Mouse (Mus musculus): Measurements from ENCODE around the gene Exosc10. TPM values are rescaled to one million over a fixed set of nuclear protein-coding genes. Genes with fewer than 3 reads are reported as not detected.

Gene Exosc10
- polyA plus RNA-seq, 1 experiment = 69.1 TPM

DNA sequence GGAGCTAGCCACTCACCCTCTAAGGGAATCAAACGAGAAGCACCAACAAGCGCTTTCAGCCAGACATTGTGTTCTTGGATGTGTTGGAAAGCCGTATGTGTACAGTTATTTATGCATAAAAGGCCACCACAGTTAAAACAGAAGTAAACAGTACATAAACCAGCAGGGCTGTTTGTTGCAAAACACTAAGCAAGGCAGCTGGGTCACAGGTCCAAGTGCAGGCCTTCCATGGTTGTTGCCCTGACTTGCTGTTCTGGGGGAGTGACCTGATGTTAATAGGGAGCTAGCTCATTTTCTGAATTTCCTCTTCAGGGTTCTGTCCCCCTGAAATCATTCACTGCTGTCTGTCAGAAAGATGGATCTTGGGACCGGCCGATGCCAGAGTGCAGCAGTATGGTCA lies 51.6 kb downstream of the Exosc10 start:
- Histone ChIP-seq H3K4me1 (replicated peaks; ENCODE audit: control insufficient read depth, insufficient read depth, low read length) (no peaks in the 10 kb centered on the region), H3K4me3 (ENCODE audit: control insufficient read depth, insufficient read depth, low read length) (no peak overlapping the region), H3K36me3 (ENCODE audit: control insufficient read depth, insufficient read depth, low read length) (peaks cover 18% of the 10 kb centered on the region), H3K27ac (ENCODE audit: control insufficient read depth, insufficient read depth, low read length) (no peak overlapping the region), H3K27me3 (ENCODE audit: control insufficient read depth, insufficient read depth, low read length) (no peaks in the 10 kb centered on the region)
- DNase-seq = no peak
- TF ChIP-seq CTCF (IDR thresholded peaks at IDR 0.05; ENCODE audit: borderline replicate concordance, control insufficient read depth, extremely low read depth, insufficient read depth, low read length, poor library complexity) = no peak
- TF ChIP-seq POLR2A (IDR thresholded peaks at IDR 0.05; ENCODE audit: control insufficient read depth, extremely low read depth, insufficient read depth, low read length, poor library complexity) = no peak
- WGBS = 95% methylated on average over 5 of the region's 5 CpGs

DNA sequence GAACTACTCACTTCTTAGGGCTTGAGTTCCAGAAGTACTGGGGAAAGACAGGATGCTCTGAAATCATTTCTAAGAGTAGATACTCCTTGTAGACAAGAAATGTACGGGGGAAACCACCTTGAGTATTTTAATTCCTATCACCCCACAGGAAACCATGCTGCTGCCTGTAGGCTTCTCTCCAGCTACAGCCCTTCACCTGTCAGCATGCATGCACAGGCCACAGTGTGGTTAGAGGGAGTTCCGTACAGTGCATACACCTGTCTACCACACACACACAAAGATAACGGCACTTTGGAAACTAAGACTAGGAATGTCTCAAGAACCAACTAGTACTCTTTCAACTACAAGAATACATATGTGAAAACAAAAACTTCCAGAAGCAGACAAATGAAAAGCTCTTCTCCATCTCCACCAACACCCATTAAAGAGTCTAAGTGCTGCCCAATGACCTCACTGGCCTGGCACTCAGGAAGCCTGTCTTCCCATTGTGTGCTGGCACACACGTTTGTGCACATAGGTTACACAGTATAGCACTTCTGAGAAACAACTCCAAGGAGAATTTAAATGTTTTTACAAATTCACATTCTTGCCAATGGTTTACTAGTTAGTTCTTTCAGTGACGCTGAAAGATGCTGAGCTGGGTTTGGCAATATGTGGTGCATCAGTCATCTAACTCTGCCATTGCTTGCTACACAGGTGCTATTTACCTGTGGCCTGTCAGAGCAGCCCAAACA lies 52.6 kb downstream of the Exosc10 start:
- 26% methylated on average over 5 of the region's 5 CpGs for WGBS
- Histone ChIP-seq H3K4me3 (ENCODE audit: control insufficient read depth, insufficient read depth, low read length) (no peak overlapping the region), H3K36me3 (ENCODE audit: control insufficient read depth, insufficient read depth, low read length) (peaks cover 28% of the 10 kb centered on the region), H3K27me3 (ENCODE audit: control insufficient read depth, insufficient read depth, low read length) (no peaks in the 10 kb centered on the region), H3K4me1 (replicated peaks; ENCODE audit: control insufficient read depth, insufficient read depth, low read length) (no peaks in the 10 kb centered on the region), H3K27ac (ENCODE audit: control insufficient read depth, insufficient read depth, low read length) (peak overlapping the region; percentile 38; the same call in 1 of the 2 replicates)
- DNase-seq = no peak
- TF ChIP-seq POLR2A (IDR thresholded peaks at IDR 0.05; ENCODE audit: control insufficient read depth, extremely low read depth, insufficient read depth, low read length, poor library complexity) (no peak), CTCF (IDR thresholded peaks at IDR 0.05; ENCODE audit: borderline replicate concordance, control insufficient read depth, extremely low read depth, insufficient read depth, low read length, poor library complexity) (no peak)

DNA sequence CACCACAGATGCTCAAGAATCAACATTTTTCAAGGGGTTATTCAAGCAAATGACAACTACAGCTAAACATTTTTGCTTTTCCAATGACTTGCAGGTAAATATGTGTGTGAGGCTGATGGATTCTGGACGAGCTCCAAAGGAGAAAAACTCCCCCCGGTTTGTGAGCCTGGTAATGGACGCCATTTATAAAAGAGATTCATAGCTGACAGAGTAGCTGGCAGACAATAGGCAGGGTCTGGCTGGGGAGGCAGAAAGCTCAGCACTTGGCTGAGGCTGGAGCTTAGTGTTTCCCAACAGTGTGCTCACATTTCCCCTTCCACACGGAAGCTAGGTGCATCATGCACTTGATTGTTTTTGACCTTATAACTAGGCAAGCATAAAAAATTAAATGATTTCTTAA lies 54.3 kb downstream of the Exosc10 start:
- WGBS = 87% methylated on average over 4 of the region's 4 CpGs
- DNase-seq = no peak
- Histone ChIP-seq H3K27me3 (ENCODE audit: control insufficient read depth, insufficient read depth, low read length) (no peaks in the 10 kb centered on the region), H3K4me3 (ENCODE audit: control insufficient read depth, insufficient read depth, low read length) (no peak overlapping the region), H3K27ac (ENCODE audit: control insufficient read depth, insufficient read depth, low read length) (no peak overlapping the region), H3K4me1 (replicated peaks; ENCODE audit: control insufficient read depth, insufficient read depth, low read length) (no peaks in the 10 kb centered on the region), H3K36me3 (ENCODE audit: control insufficient read depth, insufficient read depth, low read length) (peaks cover 45% of the 10 kb centered on the region)
- no peak for TF ChIP-seq CTCF (IDR thresholded peaks at IDR 0.05; ENCODE audit: borderline replicate concordance, control insufficient read depth, extremely low read depth, insufficient read depth, low read length, poor library complexity)
- TF ChIP-seq POLR2A (IDR thresholded peaks at IDR 0.05; ENCODE audit: control insufficient read depth, extremely low read depth, insufficient read depth, low read length, poor library complexity) = no peak

DNA sequence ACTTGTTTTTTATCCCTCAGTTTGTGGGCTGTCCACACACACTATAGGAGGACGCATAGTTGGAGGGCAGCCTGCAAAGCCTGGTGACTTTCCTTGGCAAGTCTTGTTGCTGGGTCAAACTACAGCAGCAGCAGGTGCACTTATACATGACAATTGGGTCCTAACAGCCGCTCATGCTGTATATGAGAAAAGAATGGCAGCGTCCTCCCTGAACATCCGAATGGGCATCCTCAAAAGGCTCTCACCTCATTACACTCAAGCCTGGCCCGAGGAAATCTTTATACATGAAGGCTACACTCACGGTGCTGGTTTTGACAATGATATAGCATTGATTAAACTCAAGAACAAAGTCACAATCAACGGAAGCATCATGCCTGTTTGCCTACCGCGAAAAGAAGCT lies 55.5 kb downstream of the Exosc10 start:
- TF ChIP-seq CTCF (IDR thresholded peaks at IDR 0.05; ENCODE audit: borderline replicate concordance, control insufficient read depth, extremely low read depth, insufficient read depth, low read length, poor library complexity) (no peak), POLR2A (IDR thresholded peaks at IDR 0.05; ENCODE audit: control insufficient read depth, extremely low read depth, insufficient read depth, low read length, poor library complexity) (no peak)
- Histone ChIP-seq H3K4me3 (ENCODE audit: control insufficient read depth, insufficient read depth, low read length) (no peak overlapping the region), H3K36me3 (ENCODE audit: control insufficient read depth, insufficient read depth, low read length) (peaks cover 53% of the 10 kb centered on the region), H3K27me3 (ENCODE audit: control insufficient read depth, insufficient read depth, low read length) (no peaks in the 10 kb centered on the region), H3K4me1 (replicated peaks; ENCODE audit: control insufficient read depth, insufficient read depth, low read length) (no peaks in the 10 kb centered on the region), H3K27ac (ENCODE audit: control insufficient read depth, insufficient read depth, low read length) (no peak overlapping the region)
- no peak for DNase-seq
- WGBS = 93% methylated on average over 9 of the region's 9 CpGs

DNA sequence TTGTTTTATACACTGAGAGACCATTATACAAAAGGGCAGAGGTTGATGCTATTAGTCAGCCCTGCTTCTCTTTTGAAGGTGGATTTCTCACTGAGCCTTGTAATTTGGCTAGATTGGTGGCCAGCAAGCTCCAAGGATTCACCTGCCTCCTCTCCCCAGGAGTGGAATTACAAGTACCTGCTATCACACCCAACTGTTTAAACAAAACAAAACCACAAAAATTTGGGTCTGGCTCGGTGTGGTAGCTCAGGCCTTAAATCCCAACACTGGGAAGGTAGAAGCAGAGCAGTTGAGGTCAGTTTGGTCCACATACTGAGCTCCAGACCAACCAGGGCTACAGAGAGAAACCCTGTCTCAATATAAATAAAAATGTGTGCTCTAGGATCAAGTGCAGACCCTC lies 61.6 kb downstream of the Exosc10 start:
- WGBS = 97% methylated on average over 1 of the region's 1 CpGs

DNA sequence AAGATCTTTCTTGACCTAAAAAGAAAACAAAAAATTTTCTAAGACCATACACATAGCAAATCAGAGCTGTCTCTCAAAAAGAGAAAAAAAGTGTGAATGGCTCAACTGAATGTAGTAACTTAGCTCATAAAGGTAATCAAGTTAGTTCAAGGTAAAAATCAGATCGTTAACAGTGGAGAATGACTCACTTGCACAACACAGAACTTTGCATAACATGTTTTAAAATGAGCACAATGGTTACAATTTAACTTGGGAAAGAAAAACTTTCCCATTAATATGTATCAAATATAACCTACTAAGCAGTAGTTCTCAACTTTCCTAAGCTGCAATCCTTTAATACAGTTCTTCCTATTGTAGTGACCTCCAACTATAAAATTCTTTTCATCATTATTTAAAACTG lies 62.5 kb downstream of the Exosc10 start:
- no peak overlapping the region for H3K27ac ChIP-seq (ENCODE audit: control insufficient read depth, insufficient read depth, low read length)
- no peak for DNase-seq
- no peak for TF ChIP-seq CTCF (IDR thresholded peaks at IDR 0.05; ENCODE audit: borderline replicate concordance, control insufficient read depth, extremely low read depth, insufficient read depth, low read length, poor library complexity)
- 97% methylated on average over 1 of the region's 1 CpGs for WGBS
- no peaks in the 10 kb centered on the region for H3K27me3 ChIP-seq (ENCODE audit: control insufficient read depth, insufficient read depth, low read length)
- peaks cover 6% of the 10 kb centered on the region for H3K4me1 ChIP-seq (replicated peaks; ENCODE audit: control insufficient read depth, insufficient read depth, low read length)
- peaks cover 87% of the 10 kb centered on the region for H3K36me3 ChIP-seq (ENCODE audit: control insufficient read depth, insufficient read depth, low read length)
- no peak overlapping the region for H3K4me3 ChIP-seq (ENCODE audit: control insufficient read depth, insufficient read depth, low read length)

More for the DNA sequence above, 61.6 kb downstream of the Exosc10 start:
- no peak for DNase-seq
- H3K4me3 ChIP-seq (ENCODE audit: control insufficient read depth, insufficient read depth, low read length) = no peak overlapping the region
- H3K36me3 ChIP-seq (ENCODE audit: control insufficient read depth, insufficient read depth, low read length) = peaks cover 93% of the 10 kb centered on the region
- no peak for TF ChIP-seq CTCF (IDR thresholded peaks at IDR 0.05; ENCODE audit: borderline replicate concordance, control insufficient read depth, extremely low read depth, insufficient read depth, low read length, poor library complexity)
- no peak for TF ChIP-seq POLR2A (IDR thresholded peaks at IDR 0.05; ENCODE audit: control insufficient read depth, extremely low read depth, insufficient read depth, low read length, poor library complexity)
- H3K27me3 ChIP-seq (ENCODE audit: control insufficient read depth, insufficient read depth, low read length) = no peaks in the 10 kb centered on the region
- peaks cover 3% of the 10 kb centered on the region for H3K4me1 ChIP-seq (replicated peaks; ENCODE audit: control insufficient read depth, insufficient read depth, low read length)
- no peak overlapping the region for H3K27ac ChIP-seq (ENCODE audit: control insufficient read depth, insufficient read depth, low read length)

DNA sequence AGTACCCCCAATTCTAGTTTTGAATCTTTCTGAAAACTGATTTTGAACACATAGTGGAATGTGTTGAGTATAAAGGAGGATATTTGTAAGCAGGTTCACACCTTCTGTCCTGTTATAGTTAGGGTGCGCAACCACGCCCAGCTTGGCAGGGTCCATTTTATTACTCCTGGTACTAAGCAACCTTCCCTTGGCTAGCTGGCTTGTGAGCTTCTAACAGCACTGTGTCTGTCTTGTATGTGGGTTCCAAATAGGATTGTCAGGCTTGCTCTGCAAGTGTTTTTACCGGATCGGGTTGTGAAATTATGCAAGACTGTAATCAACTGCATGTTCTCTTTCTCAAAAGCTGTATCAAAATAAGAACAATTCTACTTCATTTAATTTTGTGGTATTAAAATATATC lies 64.3 kb downstream of the Exosc10 start:
- H3K36me3 ChIP-seq (ENCODE audit: control insufficient read depth, insufficient read depth, low read length) = peaks cover 69% of the 10 kb centered on the region
- H3K4me3 ChIP-seq (ENCODE audit: control insufficient read depth, insufficient read depth, low read length) = no peak overlapping the region
- TF ChIP-seq CTCF (IDR thresholded peaks at IDR 0.05; ENCODE audit: borderline replicate concordance, control insufficient read depth, extremely low read depth, insufficient read depth, low read length, poor library complexity) = no peak
- H3K4me1 ChIP-seq (replicated peaks; ENCODE audit: control insufficient read depth, insufficient read depth, low read length) = peaks cover 6% of the 10 kb centered on the region
- H3K27me3 ChIP-seq (ENCODE audit: control insufficient read depth, insufficient read depth, low read length) = no peaks in the 10 kb centered on the region
- DNase-seq = no peak
- 98% methylated on average over 4 of the region's 4 CpGs for WGBS
- H3K27ac ChIP-seq (ENCODE audit: control insufficient read depth, insufficient read depth, low read length) = no peak overlapping the region
